Mouse (Mus musculus): Measurements from ENCODE around the gene D1Ertd622e.

- TF ChIP-seq POLR2A (IDR thresholded peaks at IDR 0.05; ENCODE audit: borderline replicate concordance, control insufficient read depth, low read depth, low read length): no peak
- TF ChIP-seq CTCF (IDR thresholded peaks at IDR 0.05; ENCODE audit: control insufficient read depth, insufficient read depth, low read length): no peak
Observed at GRCm38 (mm10) chr1:97654397-97654975, 7.4 kb downstream of the D1Ertd622e start.

All from bone marrow, adult 2 months (tissue).